Mouse (Mus musculus) megakaryocyte, adult 5-6 weeks (primary cell): ENCODE results near the gene Ophn1. TPM values are rescaled to one million over a fixed set of nuclear protein-coding genes. Genes with fewer than 3 reads are reported as not detected.

Experiments used
- ATAC-seq: 2 replicates; pipeline ENCODE4 v1.8.0; 2016; ENCODE audit warnings: mild to moderate bottlenecking, inconsistent platforms; ENCODE audit not compliant: poor library complexity, severe bottlenecking
- total RNA-seq, 2 experiments: library from RNA; stranded (forward) in 1 of 2; stranded (reverse) in 1 of 2; fragments of 153-499, 151-499 nt in 1 of 2; fragments of 221-1000, 200-1000 nt in 1 of 2; gene quantifications; 2 replicates each; pipeline versions ENCODE4 v1.2.3 to v1.2.4; 2015 to 2017

The Ophn1 gene
- total RNA-seq, 2 experiments from 2014 or later = 2.6 to 3.9 TPM

DNA sequence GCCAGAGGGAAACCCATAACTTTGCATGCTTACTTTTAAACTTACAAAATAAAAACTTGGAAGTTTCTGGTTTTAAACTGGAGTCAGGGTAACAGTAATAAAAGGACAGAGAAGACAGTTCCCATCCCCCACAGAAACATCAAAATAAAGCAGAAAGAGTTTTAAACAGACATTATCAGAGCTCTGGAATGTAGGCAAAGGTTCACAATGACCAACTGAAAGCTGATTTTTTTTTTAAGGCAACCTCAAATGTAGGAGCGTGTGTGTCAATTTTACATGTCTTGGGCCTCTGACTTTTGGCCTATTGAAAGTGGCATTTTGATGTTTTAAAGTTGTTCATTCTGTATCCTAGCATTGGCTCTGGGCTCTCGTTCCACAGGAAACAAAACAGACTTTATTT lies 49.2 kb downstream of the Ophn1 start:
- no peak for ATAC-seq

DNA sequence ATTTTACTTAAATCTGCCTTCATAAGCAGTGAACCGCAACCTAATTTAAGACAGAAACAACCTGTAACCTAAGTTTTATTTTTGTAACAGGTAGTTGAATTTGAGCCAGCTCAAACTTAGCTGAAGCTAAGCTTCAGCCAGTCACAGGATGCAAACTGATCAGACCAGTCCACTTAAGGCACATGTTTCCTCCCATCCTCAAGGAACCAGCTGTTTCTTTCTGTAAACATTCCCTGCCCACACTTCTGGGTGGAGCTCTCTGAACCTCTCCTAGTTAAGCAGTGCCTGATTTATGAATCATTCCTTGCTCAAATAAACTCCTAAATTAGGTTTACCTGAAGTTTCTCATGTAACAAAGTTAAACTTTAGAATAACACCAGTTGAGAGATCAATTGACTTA lies 54.8 kb downstream of the Ophn1 start:
- ATAC-seq = no peak

- no peak for ATAC-seq
These were observed 87.0 kb downstream of the Ophn1 start for GRCm38 (mm10) chrX:98803813-98804212.

- ATAC-seq = 0 out of 2 replicates have a peak, but pooled peaks have one; percentile 47
These were observed 116.4 kb downstream of the Ophn1 start for GRCm38 (mm10) chrX:98774247-98774950.

DNA sequence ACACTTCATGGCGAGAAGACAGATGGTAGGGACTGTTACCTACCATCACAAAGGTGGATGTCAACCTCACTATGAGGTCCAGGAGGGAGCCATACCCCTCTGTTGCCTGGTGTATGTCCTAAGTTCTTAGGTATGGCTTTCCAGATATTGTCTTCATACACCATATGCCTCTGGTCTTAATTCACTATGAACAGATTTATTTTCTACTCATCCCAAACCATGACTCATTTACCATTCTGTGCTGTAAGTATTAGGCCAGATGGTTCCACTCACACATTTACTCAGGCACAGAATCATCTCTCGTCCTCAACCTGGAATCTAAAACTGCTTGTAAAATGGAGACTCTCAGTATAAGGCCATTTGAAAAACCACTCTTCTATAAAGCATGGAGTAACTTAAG lies 135.7 kb downstream of the Ophn1 start:
- no peak for ATAC-seq

GRCm38 (mm10) chrX:98751279-98751817 lies 139.5 kb downstream of the Ophn1 start:
- ATAC-seq = no peak

DNA sequence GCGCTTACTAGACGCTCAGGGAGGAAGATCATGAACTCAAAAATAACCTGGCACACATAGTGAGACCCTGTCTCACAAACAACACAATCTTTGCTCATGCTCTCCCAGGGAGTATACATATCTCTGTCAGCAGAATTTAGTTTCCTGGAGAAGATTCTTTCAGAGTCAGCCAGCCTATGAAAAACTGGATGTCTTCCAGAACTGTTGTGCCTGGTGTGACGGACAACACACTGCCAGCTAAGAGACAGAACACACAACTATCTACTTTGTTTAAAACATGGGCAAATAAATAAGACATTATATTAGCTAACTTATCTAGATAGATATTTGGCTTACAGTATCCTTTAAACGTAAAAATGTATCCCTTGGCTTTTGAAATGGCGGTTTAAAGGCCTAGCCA lies 154.1 kb downstream of the Ophn1 start:
- no peak for ATAC-seq

DNA sequence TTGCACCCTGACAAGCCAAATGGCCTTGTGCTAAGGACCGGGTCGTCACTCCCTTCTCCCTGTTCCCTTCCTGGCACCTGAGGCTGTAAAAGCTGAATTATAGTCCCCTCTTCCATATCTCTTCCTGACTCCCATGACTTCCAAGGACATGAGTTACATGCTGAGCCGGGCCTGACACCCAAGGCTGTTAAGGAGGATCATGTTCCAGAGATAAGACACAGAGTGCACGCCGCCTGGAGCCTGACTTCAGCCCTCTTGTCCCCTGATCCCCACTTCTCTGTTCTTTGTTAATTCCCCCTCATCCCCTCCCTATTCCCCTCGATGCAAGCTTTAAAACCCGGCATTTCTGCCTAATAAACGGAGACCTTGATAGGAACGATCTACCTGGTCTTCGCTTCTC lies 167.8 kb downstream of the Ophn1 start:
- no peak for ATAC-seq

DNA sequence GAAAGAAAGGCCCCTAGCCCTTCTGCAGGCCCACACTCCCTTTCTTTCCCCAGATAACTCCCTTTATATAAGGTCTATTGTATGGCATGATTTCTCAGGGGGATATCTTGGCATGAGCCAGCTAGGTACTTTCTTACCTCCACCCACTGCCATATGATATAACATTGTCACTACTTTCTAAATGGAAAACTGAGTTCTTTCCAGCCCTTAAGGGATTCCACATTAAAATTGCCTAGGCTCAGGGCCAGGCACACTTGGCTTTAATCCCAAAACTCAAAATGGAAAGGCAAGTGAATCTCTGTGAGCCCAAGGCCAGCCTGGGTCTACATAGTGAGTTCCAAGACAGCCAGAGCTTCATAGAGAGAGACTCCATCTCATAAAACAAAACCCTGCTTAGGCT lies 183.1 kb downstream of the Ophn1 start:
- ATAC-seq = no peak

DNA sequence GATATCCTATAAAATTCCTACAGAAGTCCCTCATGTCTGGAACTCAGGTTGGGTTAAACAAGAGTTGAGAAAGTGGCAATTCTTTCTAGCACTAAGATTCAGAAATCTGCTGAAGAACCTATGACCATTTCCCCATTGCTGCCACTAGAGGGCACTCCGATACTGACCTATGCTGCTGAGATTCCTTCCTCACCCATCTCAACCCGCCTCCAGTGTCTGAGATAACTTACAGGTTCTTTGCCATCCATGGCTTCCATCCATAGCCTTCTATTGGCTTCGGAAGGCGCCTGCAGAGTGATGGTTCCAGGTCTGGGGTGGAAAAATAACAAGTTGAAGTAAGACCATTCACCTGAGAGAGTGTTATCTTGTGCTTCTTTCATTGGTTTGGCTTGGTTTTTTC lies 189.2 kb downstream of the Ophn1 start:
- peak; percentile 69 for ATAC-seq

GRCm38 (mm10) chrX:98682603-98683002 lies 208.2 kb downstream of the Ophn1 start:
- no peak for ATAC-seq

DNA sequence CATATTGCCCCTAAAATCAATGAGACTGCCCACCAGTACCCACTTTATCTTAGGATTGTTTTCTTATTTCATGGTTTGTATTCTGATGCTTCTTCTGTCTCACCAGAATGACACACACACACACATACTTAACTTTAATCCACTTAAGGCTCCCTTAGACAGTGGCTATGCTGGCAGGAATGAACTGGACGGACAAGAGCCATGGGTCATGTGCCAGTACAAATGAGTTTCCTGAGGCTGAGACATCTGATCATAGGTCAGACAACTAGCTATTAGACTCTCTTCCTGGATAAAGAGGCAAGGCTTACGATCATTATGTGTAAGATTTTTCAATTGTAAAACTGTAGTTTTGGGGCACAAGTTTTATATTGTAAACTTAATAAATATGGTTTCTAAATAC lies 209.5 kb downstream of the Ophn1 start:
- no peak for ATAC-seq

GRCm38 (mm10) chrX:98670988-98671387 lies 219.8 kb downstream of the Ophn1 start:
- ATAC-seq = no peak

GRCm38 (mm10) chrX:98651431-98651830 lies 239.4 kb downstream of the Ophn1 start:
- no peak for ATAC-seq

DNA sequence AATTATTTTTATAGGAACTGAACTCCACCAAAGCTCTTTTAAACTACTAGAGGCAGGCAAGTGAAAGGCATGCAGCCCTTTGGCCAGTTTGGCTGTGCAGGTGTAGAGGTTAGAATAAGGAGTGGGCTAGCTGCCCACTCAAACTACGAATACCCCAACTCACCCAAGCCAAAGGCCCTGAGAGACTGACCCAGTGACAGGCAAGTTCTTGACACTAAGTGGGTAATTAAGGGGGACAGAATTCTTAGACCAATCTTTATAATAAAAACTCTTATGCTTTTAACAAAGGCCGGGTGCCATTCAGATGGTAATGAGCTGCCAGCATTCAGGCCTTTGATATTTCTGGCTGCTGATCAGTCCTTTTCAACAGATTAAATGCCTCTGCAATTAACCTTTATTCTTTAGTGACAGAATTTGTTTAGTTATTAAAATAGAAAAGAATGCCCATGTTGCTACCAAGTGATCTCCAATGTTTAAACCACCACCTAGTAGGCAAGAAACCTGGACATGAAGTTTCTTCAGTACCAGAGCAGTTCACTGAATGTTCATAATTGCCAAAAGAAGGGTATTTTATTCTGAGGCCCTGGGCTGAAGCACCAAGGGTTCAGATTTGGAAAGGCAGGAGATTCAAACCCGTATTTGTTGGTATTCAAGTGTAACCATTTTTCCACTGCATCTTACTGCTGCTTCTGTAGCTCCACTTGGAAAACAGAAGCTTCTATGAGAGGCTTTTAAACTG lies 262.0 kb downstream of the Ophn1 start:
- no peak for ATAC-seq

GRCm38 (mm10) chrX:98618865-98619264 lies 272.0 kb downstream of the Ophn1 start:
- no peak for ATAC-seq

DNA sequence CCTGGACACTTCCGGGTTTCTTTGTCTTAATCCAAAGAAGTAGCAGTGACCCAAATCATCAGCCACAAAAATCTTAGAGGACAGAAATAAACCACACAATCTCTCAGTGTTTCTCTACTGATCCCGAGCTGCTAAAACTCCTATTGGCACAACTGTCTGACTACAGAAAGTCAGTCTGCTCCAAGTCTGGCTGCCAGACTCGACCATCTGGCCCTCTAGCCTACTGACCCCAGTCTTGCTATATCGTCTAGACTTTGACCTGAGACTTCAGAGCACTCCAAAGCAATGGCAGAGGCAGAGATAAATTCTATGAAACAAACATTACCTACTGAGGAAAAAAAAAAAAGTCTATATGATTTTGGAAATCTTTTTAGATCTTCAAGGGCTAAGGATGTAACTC lies 273.4 kb downstream of the Ophn1 start:
- ATAC-seq = no peak

DNA sequence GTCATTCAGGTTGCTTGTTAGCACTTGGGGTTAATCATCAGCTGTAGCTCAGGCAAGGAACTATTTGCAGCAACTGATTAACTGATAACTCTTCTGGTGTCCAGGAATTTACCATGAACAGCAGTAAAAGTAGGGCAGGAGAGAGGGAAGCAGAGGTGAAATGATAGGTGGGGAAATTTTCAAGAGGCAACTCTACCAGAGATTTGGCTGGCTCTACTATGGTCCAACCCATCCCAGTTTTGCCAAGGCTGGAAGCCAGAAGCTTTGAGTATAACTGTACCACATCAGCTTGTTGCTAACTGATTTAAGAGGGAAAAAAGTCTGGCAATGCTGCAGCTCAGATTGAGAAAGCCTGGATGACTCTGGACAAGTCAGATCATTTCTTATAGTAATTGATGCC lies 316.6 kb downstream of the Ophn1 start:
- no peak for ATAC-seq

DNA sequence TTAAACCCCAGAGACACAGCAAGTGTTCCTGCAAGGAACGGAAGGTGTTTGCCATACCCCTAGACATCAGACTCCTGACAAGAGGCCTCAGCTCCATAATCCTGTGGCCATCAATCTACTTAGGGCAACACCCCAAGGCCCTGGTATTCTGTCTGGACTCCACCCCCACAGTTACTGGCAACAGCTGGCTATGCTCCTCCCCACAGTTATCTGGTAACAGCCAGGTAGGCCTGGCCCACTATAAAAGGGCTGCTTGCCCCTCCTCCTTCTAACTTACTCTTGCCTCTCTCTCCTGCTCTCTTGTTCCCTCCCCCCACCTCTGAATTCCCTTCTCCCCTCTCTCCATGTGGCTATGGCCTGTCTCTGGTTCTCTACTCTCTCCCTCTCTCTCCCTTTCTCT lies 344.4 kb downstream of the Ophn1 start:
- no peak for ATAC-seq

DNA sequence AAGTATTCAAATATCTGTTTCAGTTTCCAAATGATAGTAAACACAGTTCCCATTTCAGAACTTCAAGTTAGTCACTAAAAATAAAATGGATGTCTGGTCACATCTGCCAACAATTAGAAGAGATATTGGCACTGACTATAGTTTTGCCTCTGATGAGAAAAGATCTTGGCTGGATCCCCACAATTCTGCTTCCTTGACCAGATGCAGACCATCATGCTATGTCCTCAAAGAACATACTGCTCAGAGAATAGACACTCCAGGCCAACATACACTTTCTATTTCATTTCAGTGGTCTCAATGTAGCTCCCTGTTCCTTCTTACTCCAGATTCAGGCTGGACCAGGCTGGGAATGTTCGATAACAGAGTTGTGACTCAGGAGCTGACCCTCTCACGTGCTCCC lies 375.5 kb downstream of the Ophn1 start:
- ATAC-seq = no peak

- ATAC-seq = no peak
These were observed 376.4 kb downstream of the Ophn1 start for GRCm38 (mm10) chrX:98514359-98514904.
